ENCODE assay signal across 8 mouse cellular contexts in the genomic region with DNA sequence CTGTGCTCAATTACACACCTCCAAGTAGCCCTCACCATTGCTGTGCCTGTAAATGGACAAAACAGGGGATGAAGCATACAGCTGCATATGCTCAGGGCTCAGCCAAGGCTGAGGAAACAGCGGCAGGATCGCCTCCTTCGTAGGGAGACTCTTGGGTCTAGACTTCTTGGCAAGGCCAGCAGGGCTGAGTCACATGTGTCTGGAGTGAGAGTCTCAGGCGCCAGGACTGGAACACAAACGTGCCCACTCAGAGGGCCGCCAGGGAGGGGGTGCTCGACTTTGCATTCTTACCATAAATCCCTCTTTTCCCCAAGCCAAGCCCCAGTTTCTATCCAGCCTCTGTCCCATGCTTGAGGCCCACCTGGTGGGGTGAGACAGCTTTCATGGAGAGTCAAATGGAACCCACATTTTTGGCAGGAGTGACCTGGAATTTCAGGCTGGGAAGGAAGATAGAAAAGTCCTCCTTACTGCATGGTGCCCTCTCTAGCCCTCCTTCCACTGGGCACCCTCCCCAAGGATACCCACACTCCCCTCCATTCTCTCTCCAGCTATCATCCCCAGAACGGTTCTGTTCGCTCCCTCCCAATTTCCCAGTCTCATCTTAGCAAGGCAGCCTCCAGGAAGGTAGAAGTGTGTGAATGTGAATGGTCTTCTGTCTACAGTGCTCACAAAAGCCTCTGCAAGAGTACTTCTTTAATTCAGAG. TPM values are rescaled to one million over a fixed set of nuclear protein-coding genes. Genes with fewer than 3 reads are reported as not detected.
DNase-seq lines count a peak whose midpoint lies in the region; ATAC-seq and TF ChIP-seq lines count a peak whose summit lies in the region.
"Had no signal": no experiment of that assay in that cellular context is flagged by ENCODE, and none has a peak within 500 bp of the region (broad histone marks: within the 10 kb centered on the region; RNA-seq: fewer than 3 reads in every experiment).

No protein-coding gene starts in this region.

- no peaks in the 10 kb centered on the region for H3K36me3 ChIP-seq in embryonic facial prominence, embryonic 10.5 days (replicated peaks)
- H3K36me3 ChIP-seq in heart, embryonic 13.5 days: no peaks in the 10 kb centered on the region
- H3K36me3 ChIP-seq: hindbrain, embryonic 10.5 days had no signal

- no peak overlapping the region for H3K4me3 ChIP-seq in lung, adult 2 months (replicated peaks; ENCODE audit: extremely low read depth, low read depth, low read length)
- H3K4me3 ChIP-seq in embryonic facial prominence, embryonic 10.5 days: no peak overlapping the region
- H3K4me3 ChIP-seq in heart, embryonic 13.5 days: no peak overlapping the region
- H3K4me3 ChIP-seq: hindbrain, embryonic 10.5 days had no signal

- no peaks in the 10 kb centered on the region for H3K9me3 ChIP-seq in embryonic facial prominence, embryonic 10.5 days
- H3K9me3 ChIP-seq in heart, embryonic 13.5 days: no peaks in the 10 kb centered on the region
- H3K9me3 ChIP-seq: hindbrain, embryonic 10.5 days had no signal

- peak overlapping the region; percentile 86 for H3K27ac ChIP-seq in embryonic facial prominence, embryonic 10.5 days (replicated peaks)
- H3K27ac ChIP-seq in heart, embryonic 13.5 days (replicated peaks): peak overlapping the region; percentile 70
- H3K27ac ChIP-seq: hindbrain, embryonic 10.5 days had no signal

- H3K4me2 ChIP-seq in heart, embryonic 13.5 days: no peak overlapping the region

- no peak for TF ChIP-seq CTCF in lung, adult 2 months (IDR thresholded peaks at IDR 0.05; ENCODE audit: insufficient read depth, low read length)

- H3K9ac ChIP-seq in heart, embryonic 13.5 days: no peak overlapping the region

- peak; percentile 54 to 59 for DNase-seq in lung, adult 18-20 months
- no peak for DNase-seq in lung, adult 2 months
- peak; percentile 7 for DNase-seq in embryonic facial prominence, embryonic 10.5 days (ENCODE audit: low spot score)
- DNase-seq in lung, postnatal 14 days: peak; percentile 49
- no peak for DNase-seq in neural tube, embryonic 10.5 days (ENCODE audit: extremely low spot score, low spot score)
- DNase-seq in frontal cortex, postnatal 25 days (ENCODE audit: low spot score in 2 of 2): no peak

- H3K27me3 ChIP-seq in embryonic facial prominence, embryonic 10.5 days (replicated peaks; ENCODE audit: low read depth, poor library complexity, severe bottlenecking): peaks cover 60% of the 10 kb centered on the region
- peaks cover 11% of the 10 kb centered on the region; the same call in 1 of the 2 replicates for H3K27me3 ChIP-seq in heart, embryonic 13.5 days (replicated peaks)

- WGBS in lung, adult 2 months: 51% methylated on average over 9 of the region's 9 CpGs
- 72% methylated on average over 9 of the region's 9 CpGs for WGBS in embryonic facial prominence, embryonic 10.5 days
- 53% methylated on average over 9 of the region's 9 CpGs for WGBS in heart, embryonic 13.5 days

- no peak for TF ChIP-seq POLR2A in lung, adult 2 months (IDR thresholded peaks at IDR 0.05; ENCODE audit: borderline replicate concordance, extremely low read depth, low read depth, low read length)

- no peak for ATAC-seq in heart, embryonic 13.5 days (ENCODE audit: extremely low read depth, insufficient number of reproducible peaks, low FRiP score, low TSS enrichment)

- no peaks in the 10 kb centered on the region for H3K4me1 ChIP-seq in lung, adult 2 months (ENCODE audit: control insufficient read depth, insufficient read depth, low read length)
- H3K4me1 ChIP-seq in embryonic facial prominence, embryonic 10.5 days: peaks cover 32% of the 10 kb centered on the region
- H3K4me1 ChIP-seq in heart, embryonic 13.5 days: peaks cover 7% of the 10 kb centered on the region; the same call in 1 of the 2 replicates
- H3K4me1 ChIP-seq: hindbrain, embryonic 10.5 days had no signal

RNA-seq across cellular contexts. Expression of a gene that starts 6.8 kb away (rescaled TPM):
- 9.2 and 14.1 TPM in 2 replicates for polyA plus RNA-seq in lung, adult 2 months (2012; rRNA removed)
- polyA plus RNA-seq in embryonic facial prominence, embryonic 10.5 days (2016; fragmentation: Nextera tagmentation; extraction: Ambion mirVana): 94.0 and 99.8 TPM in 2 replicates
- polyA plus RNA-seq in heart, embryonic 13.5 days (2015; fragmentation: Nextera tagmentation; extraction: Ambion mirVana): 52.1 and 61.7 TPM in 2 replicates

RNA-seq across cellular contexts. Expression of a gene that starts 17.8 kb away (rescaled TPM):
- 656 and 780 TPM in 2 replicates for polyA plus RNA-seq in lung, adult 2 months (2012; rRNA removed)
- 15.7 and 19.3 TPM in 2 replicates for polyA plus RNA-seq in embryonic facial prominence, embryonic 10.5 days (2016; fragmentation: Nextera tagmentation; extraction: Ambion mirVana)
- 76.0 and 87.0 TPM in 2 replicates for polyA plus RNA-seq in heart, embryonic 13.5 days (2015; fragmentation: Nextera tagmentation; extraction: Ambion mirVana)

RNA-seq across cellular contexts. Expression of a gene that starts 30.5 kb away (rescaled TPM):
- 1.1 and 115 TPM in 2 replicates for polyA plus RNA-seq in lung, adult 2 months (2012; rRNA removed)
- polyA plus RNA-seq in embryonic facial prominence, embryonic 10.5 days (2016; fragmentation: Nextera tagmentation; extraction: Ambion mirVana): 0.15 TPM in 1 of 2 replicates, not detected in the other
- polyA plus RNA-seq in heart, embryonic 13.5 days (2015; fragmentation: Nextera tagmentation; extraction: Ambion mirVana): not detected in 2 replicates

RNA-seq across cellular contexts. Expression of a gene that starts 37.3 kb away (rescaled TPM):
- 0.04 TPM in 1 of 2 replicates, not detected in the other for polyA plus RNA-seq in lung, adult 2 months (2012; rRNA removed)
- 0.25 and 0.39 TPM in 2 replicates for polyA plus RNA-seq in embryonic facial prominence, embryonic 10.5 days (2016; fragmentation: Nextera tagmentation; extraction: Ambion mirVana)
- 0.32 and 0.56 TPM in 2 replicates for polyA plus RNA-seq in heart, embryonic 13.5 days (2015; fragmentation: Nextera tagmentation; extraction: Ambion mirVana)

RNA-seq across cellular contexts. Expression of a gene that starts 54.7 kb away (rescaled TPM):
- 0.06 and 0.32 TPM in 2 replicates for polyA plus RNA-seq in lung, adult 2 months (2012; rRNA removed)
- polyA plus RNA-seq in embryonic facial prominence, embryonic 10.5 days (2016; fragmentation: Nextera tagmentation; extraction: Ambion mirVana): 0.12 and 0.18 TPM in 2 replicates
- polyA plus RNA-seq in heart, embryonic 13.5 days (2015; fragmentation: Nextera tagmentation; extraction: Ambion mirVana): not detected in 2 replicates

Comparison
In these comparisons a context has a peak if more than half of its experiments do, and no peak if none do; other contexts are left out.
1. DNase-seq: peak in lung, adult 18-20 months (2 of 2), embryonic facial prominence, embryonic 10.5 days (single experiment) and lung, postnatal 14 days (single experiment); none in lung, adult 2 months (single experiment), neural tube, embryonic 10.5 days (single experiment) and frontal cortex, postnatal 25 days (0 of 2).